Comparison of ENCODE assay signal across 15 mouse cellular contexts in genomic region chr4:107097871-107098270, GRCm38 (mm10). TPM values are rescaled to one million over a fixed set of nuclear protein-coding genes. Genes with fewer than 3 reads are reported as not detected.
DNase-seq lines count a peak whose midpoint lies in the region; ATAC-seq and TF ChIP-seq lines count a peak whose summit lies in the region.
"Had no signal": no experiment of that assay in that cellular context is flagged by ENCODE, and none has a peak within 500 bp of the region (broad histone marks: within the 10 kb centered on the region; RNA-seq: fewer than 3 reads in every experiment).

No protein-coding gene starts in this region.

- TF ChIP-seq CTCF in ES-Bruce4 (IDR thresholded peaks at IDR 0.05; ENCODE audit: low read depth, low read length) = no peak

- H3K4me1 ChIP-seq in forebrain, embryonic 10.5 days = peaks cover 70% of the 10 kb centered on the region
- H3K4me1 ChIP-seq in forebrain, embryonic 16.5 days (replicated peaks; ENCODE audit: control insufficient read depth, insufficient read depth, low read length) = peaks cover 2% of the 10 kb centered on the region; the same call in 1 of the 2 replicates
- H3K4me1 ChIP-seq in ES-Bruce4 (ENCODE audit: control insufficient read depth, insufficient read depth, low read length) = no peaks in the 10 kb centered on the region
- H3K4me1 ChIP-seq in heart, embryonic 11.5 days (ENCODE audit: control insufficient read depth, insufficient read depth, low read length) = 0 out of 2 replicates have a peak, but pooled peaks cover 9% of the 10 kb centered on the region

- no peak for ATAC-seq in forebrain, embryonic 16.5 days
- no peak for ATAC-seq in heart, embryonic 11.5 days (replicated peaks; ENCODE audit: insufficient number of reproducible peaks, low FRiP score, low TSS enrichment)
- ATAC-seq: forebrain, postnatal 0 days had no signal

- no peaks in the 10 kb centered on the region for H3K9me3 ChIP-seq in forebrain, embryonic 10.5 days
- H3K9me3 ChIP-seq in forebrain, embryonic 16.5 days (ENCODE audit: control insufficient read depth, low read length) = no peaks in the 10 kb centered on the region
- H3K9me3 ChIP-seq in ES-Bruce4 (replicated peaks; ENCODE audit: control insufficient read depth, insufficient read depth, low read length, poor library complexity, severe bottlenecking) = no peaks in the 10 kb centered on the region
- no peaks in the 10 kb centered on the region for H3K9me3 ChIP-seq in heart, embryonic 11.5 days (replicated peaks; ENCODE audit: control insufficient read depth, low read length)
- H3K9me3 ChIP-seq: liver, embryonic 15.5 days had no signal

- H3K27me3 ChIP-seq in forebrain, embryonic 10.5 days (ENCODE audit: poor library complexity, severe bottlenecking) = 0 out of 2 replicates have a peak, but pooled peaks cover 5% of the 10 kb centered on the region
- H3K27me3 ChIP-seq in forebrain, embryonic 16.5 days (replicated peaks; ENCODE audit: control insufficient read depth, insufficient read depth, low read length) = no peaks in the 10 kb centered on the region
- H3K27me3 ChIP-seq in ES-Bruce4 (ENCODE audit: control insufficient read depth, insufficient read depth, low read length, poor library complexity, severe bottlenecking) = no peaks in the 10 kb centered on the region
- H3K27me3 ChIP-seq in heart, embryonic 11.5 days (ENCODE audit: control insufficient read depth, insufficient read depth, low read length) = no peaks in the 10 kb centered on the region

- H3K4me2 ChIP-seq in forebrain, embryonic 16.5 days (ENCODE audit: low read length) = no peak overlapping the region
- no peak overlapping the region for H3K4me2 ChIP-seq in heart, embryonic 11.5 days
- H3K4me2 ChIP-seq: liver, embryonic 15.5 days had no signal

- intact Hi-C loops in left cerebral cortex, postnatal 4 days (cut with DNase I) = no loop called here

- no peak for DNase-seq in forebrain, embryonic 10.5 days (ENCODE audit: extremely low spot score, low spot score)
- DNase-seq in left cerebral cortex, postnatal 4 days = peak; percentile 43
- no peak for DNase-seq in left cerebral cortex, adult 11 months (ENCODE audit: low spot score)
- peak; percentile 42 for DNase-seq in ZHBTc4 (ENCODE audit: low read depth, low spot score)
- no peak for DNase-seq in liver
- DNase-seq: forebrain, postnatal 0 days; gastrocnemius, postnatal 14 days; lung, postnatal 4 days had no signal

- H3K4me3 ChIP-seq in forebrain, embryonic 10.5 days = no peak overlapping the region
- no peak overlapping the region for H3K4me3 ChIP-seq in forebrain, embryonic 16.5 days (replicated peaks; ENCODE audit: low read length)
- H3K4me3 ChIP-seq in ES-Bruce4 (ENCODE audit: low read depth, low read length) = peak overlapping the region; percentile 2
- no peak overlapping the region for H3K4me3 ChIP-seq in heart, embryonic 11.5 days (ENCODE audit: low read depth, low read length)
- H3K4me3 ChIP-seq: liver, embryonic 15.5 days had no signal

- H3K36me3 ChIP-seq in forebrain, embryonic 10.5 days (replicated peaks) = no peaks in the 10 kb centered on the region
- no peaks in the 10 kb centered on the region for H3K36me3 ChIP-seq in forebrain, embryonic 16.5 days (ENCODE audit: control insufficient read depth, insufficient read depth)
- no peaks in the 10 kb centered on the region for H3K36me3 ChIP-seq in ES-Bruce4 (ENCODE audit: control insufficient read depth, insufficient read depth, low read length, poor library complexity, severe bottlenecking)
- no peaks in the 10 kb centered on the region for H3K36me3 ChIP-seq in heart, embryonic 11.5 days (ENCODE audit: control insufficient read depth, insufficient read depth, low read length)
- H3K36me3 ChIP-seq: liver, embryonic 15.5 days had no signal

- TF ChIP-seq EP300 in ES-Bruce4 (IDR thresholded peaks at IDR 0.05; ENCODE audit: insufficient read depth, low read depth, low read length) = no peak

- TF ChIP-seq POLR2A in ES-Bruce4 (IDR thresholded peaks at IDR 0.05; ENCODE audit: insufficient read depth, low read length) = no peak

- 64% methylated on average over 15 of the region's 15 CpGs for WGBS in forebrain, embryonic 10.5 days
- WGBS in forebrain, embryonic 16.5 days = 64% methylated on average over 15 of the region's 15 CpGs
- 30% methylated on average over 15 of the region's 15 CpGs for WGBS in heart, embryonic 11.5 days (ENCODE audit: insufficient replicate concordance)

- no peak overlapping the region for H3K9ac ChIP-seq in forebrain, embryonic 16.5 days (replicated peaks; ENCODE audit: low read depth, low read length)
- no peak overlapping the region for H3K9ac ChIP-seq in ES-Bruce4 (ENCODE audit: low read depth, poor library complexity, severe bottlenecking)
- H3K9ac ChIP-seq in heart, embryonic 11.5 days (ENCODE audit: low read depth, low read length) = no peak overlapping the region
- H3K9ac ChIP-seq: forebrain, postnatal 0 days; liver, embryonic 15.5 days had no signal

- H3K27ac ChIP-seq in forebrain, embryonic 10.5 days = peak overlapping the region; percentile 62
- no peak overlapping the region for H3K27ac ChIP-seq in forebrain, embryonic 16.5 days (ENCODE audit: low read length)
- no peak overlapping the region for H3K27ac ChIP-seq in ES-Bruce4 (ENCODE audit: insufficient read depth, low read length)
- H3K27ac ChIP-seq in heart, embryonic 11.5 days (ENCODE audit: low read depth, low read length) = no peak overlapping the region
- H3K27ac ChIP-seq: liver, embryonic 15.5 days had no signal

RNA-seq across cellular contexts. Expression of gene Cdcp2, which starts 1.2 kb away (rescaled TPM):
- 0.06 TPM in 1 of 2 replicates, not detected in the other for polyA plus RNA-seq in forebrain, embryonic 10.5 days (2016; fragmentation: Nextera tagmentation; extraction: Ambion mirVana)
- not detected in 2 replicates for polyA plus RNA-seq in forebrain, embryonic 16.5 days (2015; fragmentation: Nextera tagmentation; extraction: Ambion mirVana)
- not detected for total RNA-seq in left cerebral cortex, postnatal 4 days (2021)
- polyA plus RNA-seq in ES-Bruce4 (2011; ENCODE audit: insufficient read depth, insufficient read length, low read depth, missing spikeins) = not detected in 2 replicates
- not detected in 2 replicates for polyA plus RNA-seq in heart, embryonic 11.5 days (2014; fragmentation: Nextera tagmentation; extraction: Ambion mirVana)
- total RNA-seq: forebrain, postnatal 0 days; gastrocnemius, postnatal 14 days; left cerebral cortex, postnatal 14 days; monocyte, adult 5-6 weeks had no signal
- polyA plus RNA-seq: forebrain, postnatal 0 days; heart, embryonic 14.5 days; liver, embryonic 15.5 days had no signal

RNA-seq across cellular contexts. Expression of gene Cyb5rl, which starts 31.1 kb away (rescaled TPM):
- polyA plus RNA-seq in forebrain, embryonic 10.5 days (2016; fragmentation: Nextera tagmentation; extraction: Ambion mirVana) = 8.9 and 11.3 TPM in 2 replicates
- polyA plus RNA-seq in forebrain, embryonic 16.5 days (2015; fragmentation: Nextera tagmentation; extraction: Ambion mirVana) = 3.3 and 4.0 TPM in 2 replicates
- 1 to 10 TPM; 5.6 to 6.9 TPM for total RNA-seq in left cerebral cortex, postnatal 4 days (2021)
- 4.8 and 5.3 TPM in 2 replicates for polyA plus RNA-seq in ES-Bruce4 (2011; ENCODE audit: insufficient read depth, insufficient read length, low read depth, missing spikeins)
- polyA plus RNA-seq in heart, embryonic 11.5 days (2014; fragmentation: Nextera tagmentation; extraction: Ambion mirVana) = 3.2 and 3.7 TPM in 2 replicates

RNA-seq across cellular contexts. Expression of gene Mrpl37, which starts 31.2 kb away (rescaled TPM):
- 131 and 132 TPM in 2 replicates for polyA plus RNA-seq in forebrain, embryonic 10.5 days (2016; fragmentation: Nextera tagmentation; extraction: Ambion mirVana)
- 74.3 and 90.5 TPM in 2 replicates for polyA plus RNA-seq in forebrain, embryonic 16.5 days (2015; fragmentation: Nextera tagmentation; extraction: Ambion mirVana)
- 10 to 100 TPM; 65.6 to 71.2 TPM for total RNA-seq in left cerebral cortex, postnatal 4 days (2021)
- 59.2 and 63.7 TPM in 2 replicates for polyA plus RNA-seq in ES-Bruce4 (2011; ENCODE audit: insufficient read depth, insufficient read length, low read depth, missing spikeins)
- 108 and 113 TPM in 2 replicates for polyA plus RNA-seq in heart, embryonic 11.5 days (2014; fragmentation: Nextera tagmentation; extraction: Ambion mirVana)

Comparison
In these comparisons a context has a peak if more than half of its experiments do, and no peak if none do; other contexts are left out.
1. DNase-seq: peak in left cerebral cortex, postnatal 4 days (single experiment) and ZHBTc4 (single experiment); none in forebrain, embryonic 10.5 days (single experiment), left cerebral cortex, adult 11 months (single experiment) and liver (single experiment).